Mouse (Mus musculus): ENCODE results near the gene Spin2-ps6. TPM values are rescaled to one million over a fixed set of nuclear protein-coding genes. Genes with fewer than 3 reads are reported as not detected.
"Not testable (repeated sequence)": the region's sequence is repeated elsewhere in the genome, so short reads cannot be mapped to it uniquely, and the experiment has no call there.

Spin2-ps6 gene
- not detected in 2 replicates for total RNA-seq (2014; fragmentation: Nextera tagmentation)
- not detected in 2 replicates for total RNA-seq (2017)
- polyA plus RNA-seq (2012) = not detected in 2 replicates

- not testable (repeated sequence) for DNase-seq (ENCODE audit: low spot score)
These were observed at the start of gene Spin2-ps6 for GRCm38 (mm10) chrX:33234569-33234968. Gene Spin2-ps6, plus strand, starts transcription at chrX:33234869.

More at GRCm38 (mm10) chrX:33234569-33234968, at the start of gene Spin2-ps6:
- not testable (repeated sequence) for H3K9me3 ChIP-seq (replicated peaks); H3K4me3 ChIP-seq (ENCODE audit: low read depth, low read length); H3K27me3 ChIP-seq (ENCODE audit: insufficient read depth, low read length); H3K36me3 ChIP-seq (replicated peaks); ATAC-seq (ENCODE audit: extremely low read depth, insufficient number of reproducible peaks, low FRiP score, poor library complexity, severe bottlenecking); H3K4me1 ChIP-seq (ENCODE audit: insufficient read depth, low read depth, low read length)

Other genes with a start within 250 kb of the Spin2-ps6 start
- not detected in 2 replicates for gene Btbd35f12, start 78.5 kb downstream of the Spin2-ps6 start, total RNA-seq (2014; fragmentation: Nextera tagmentation)
- gene Btbd35f12, start 78.5 kb downstream of the Spin2-ps6 start, total RNA-seq (2017) = not detected in 2 replicates
- gene Btbd35f12, start 78.5 kb downstream of the Spin2-ps6 start, polyA plus RNA-seq (2012) = not detected in 2 replicates

Measured in G1E (cell line).